Mouse (Mus musculus) intestine, postnatal 0 days (tissue): ENCODE measurements around the gene Bcas3. TPM values are rescaled to one million over a fixed set of nuclear protein-coding genes. Genes with fewer than 3 reads are reported as not detected.

Experiments
- ATAC-seq: fragments of 200-750 bp; cut with Nextera tagmentation; 2 replicates; pipeline ENCODE4 v1.8.0; 2017; ENCODE audit warnings: mild to moderate bottlenecking, moderate TSS enrichment, moderate library complexity
- H3K27ac ChIP-seq: fragments of 300-500 bp; sonication (generic); 2 replicates; pipeline ENCODE4 v1.5.1; 2014; ENCODE audit warnings: mild to moderate bottlenecking, low read depth, low read length, moderate library complexity
- H3K27me3 ChIP-seq: fragments of 300-500 bp; sonication (generic); replicated peaks from 2 replicates; pipeline ENCODE4 v1.6.1; 2014; ENCODE audit warnings: low read length, mixed read lengths; ENCODE audit not compliant: control insufficient read depth, insufficient read depth
- H3K36me3 ChIP-seq: fragments of 300-500 bp; sonication (generic); 2 replicates; pipeline ENCODE4 v1.6.1; 2014; ENCODE audit warnings: mild to moderate bottlenecking, moderate library complexity; ENCODE audit not compliant: control insufficient read depth, insufficient read depth
- H3K4me1 ChIP-seq: fragments of 300-500 bp; sonication (generic); replicated peaks from 2 replicates; pipeline ENCODE4 v1.6.1; 2014; ENCODE audit warnings: antibody characterized with exemption, low read length, mixed read lengths; ENCODE audit not compliant: control insufficient read depth, insufficient read depth
- H3K4me2 ChIP-seq: fragments of 300-500 bp; sonication (generic); replicated peaks from 2 replicates; pipeline ENCODE4 v1.6.1; 2014; ENCODE audit warnings: low read depth, mild to moderate bottlenecking, moderate library complexity
- H3K4me3 ChIP-seq: fragments of 300-500 bp; sonication (generic); 2 replicates; pipeline ENCODE4 v1.5.1; 2014; ENCODE audit warnings: low read depth, low read length
- H3K9ac ChIP-seq: fragments of 300-500 bp; sonication (generic); 2 replicates; pipeline ENCODE4 v1.6.1; 2014; ENCODE audit warnings: mild to moderate bottlenecking, low read depth, low read length
- H3K9me3 ChIP-seq: fragments of 300-500 bp; sonication (generic); 2 replicates; pipeline ENCODE4 v1.6.1; 2016; ENCODE audit warnings: mixed run types; ENCODE audit not compliant: control insufficient read depth
- CTCF ChIP-seq: sonication (generic); IDR thresholded peaks from 2 replicates; pipeline ENCODE4 v1.5.1; 2016; ENCODE audit warnings: low read depth, mild to moderate bottlenecking, control low read depth, antibody characterized with exemption, moderate library complexity
- WGBS: fragments of 180-500 bp; shearing (Covaris S2); extraction: QIAGEN DNeasy Blood & Tissue Kit; methylation state at CpG from one replicate; pipeline ENCODE4 v1.1.7; 2014; 5-methylcytosine and 5-hydroxymethylcytosine counted together
- polyA plus RNA-seq: library from polyadenylated mRNA; unstranded; fragments of >200 nt; fragmentation: Nextera tagmentation; extraction: Ambion mirVana; gene quantifications from 2 replicates; pipeline ENCODE4 v1.2.1, GENCODE M21; 2015

Gene Bcas3
- polyA plus RNA-seq, 1 experiment from 2014 or later, result 17.2 TPM

GRCm38 (mm10) chr11:85719091-85719490 is 366.1 kb downstream of the Bcas3 start:
- TF ChIP-seq CTCF, result no peak

GRCm38 (mm10) chr11:85719766-85720165 is 366.8 kb downstream of the Bcas3 start:
- H3K4me1 ChIP-seq, result peaks cover 3% of the 10 kb centered on the region; the same call in 1 of the 2 replicates
- whole genome bisulfite sequencing, result 39% methylated on average over 7 of the region's 7 CpGs
- no peak for TF ChIP-seq CTCF
- no peaks in the 10 kb centered on the region for H3K9me3 ChIP-seq
- no peak overlapping the region for H3K9ac ChIP-seq
- 0 out of 2 replicates have a peak, but pooled peaks cover 6% of the 10 kb centered on the region for H3K27me3 ChIP-seq
- H3K27ac ChIP-seq, result no peak overlapping the region
- H3K4me3 ChIP-seq, result no peak overlapping the region
- no peak overlapping the region for H3K4me2 ChIP-seq
- no peak for ATAC-seq
- H3K36me3 ChIP-seq, result no peaks in the 10 kb centered on the region

More at GRCm38 (mm10) chr11:85719091-85719490, 366.1 kb downstream of the Bcas3 start:
- 0 out of 2 replicates have a peak, but pooled peaks cover 6% of the 10 kb centered on the region for H3K27me3 ChIP-seq
- no peaks in the 10 kb centered on the region for H3K36me3 ChIP-seq
- H3K27ac ChIP-seq, result no peak overlapping the region
- no peaks in the 10 kb centered on the region for H3K9me3 ChIP-seq
- ATAC-seq, result no peak
- 88% methylated on average over 10 of the region's 10 CpGs for WGBS
- H3K4me3 ChIP-seq, result no peak overlapping the region
- H3K4me2 ChIP-seq, result no peak overlapping the region
- no peak overlapping the region for H3K9ac ChIP-seq
- H3K4me1 ChIP-seq, result peaks cover 3% of the 10 kb centered on the region; the same call in 1 of the 2 replicates

GRCm38 (mm10) chr11:85720269-85720773 is 367.4 kb downstream of the Bcas3 start:
- H3K27me3 ChIP-seq, result 0 out of 2 replicates have a peak, but pooled peaks cover 5% of the 10 kb centered on the region
- whole genome bisulfite sequencing, result 51% methylated on average over 6 of the region's 6 CpGs
- H3K4me1 ChIP-seq, result peaks cover 3% of the 10 kb centered on the region; the same call in 1 of the 2 replicates
- H3K9ac ChIP-seq, result no peak overlapping the region
- TF ChIP-seq CTCF, result no peak
- ATAC-seq, result no peak
- H3K36me3 ChIP-seq, result no peaks in the 10 kb centered on the region
- no peak overlapping the region for H3K4me2 ChIP-seq
- no peak overlapping the region for H3K4me3 ChIP-seq
- no peak overlapping the region for H3K27ac ChIP-seq
- no peaks in the 10 kb centered on the region for H3K9me3 ChIP-seq

GRCm38 (mm10) chr11:85721986-85722385 is 369.0 kb downstream of the Bcas3 start:
- Histone ChIP-seq H3K36me3 (no peaks in the 10 kb centered on the region), H3K9ac (no peak overlapping the region), H3K9me3 (no peaks in the 10 kb centered on the region), H3K27ac (no peak overlapping the region), H3K4me2 (no peak overlapping the region), H3K27me3 (no peaks in the 10 kb centered on the region), H3K4me3 (no peak overlapping the region), H3K4me1 (peaks cover 3% of the 10 kb centered on the region; the same call in 1 of the 2 replicates)
- WGBS, result 91% methylated on average over 4 of the region's 4 CpGs
- ATAC-seq, result no peak
- TF ChIP-seq CTCF, result no peak

- TF ChIP-seq CTCF, result no peak
- H3K36me3 ChIP-seq, result no peaks in the 10 kb centered on the region
- no peak overlapping the region for H3K27ac ChIP-seq
- H3K4me2 ChIP-seq, result no peak overlapping the region
- 76% methylated on average over 6 of the region's 6 CpGs for WGBS
- no peaks in the 10 kb centered on the region for H3K9me3 ChIP-seq
- H3K4me1 ChIP-seq, result peaks cover 3% of the 10 kb centered on the region; the same call in 1 of the 2 replicates
- H3K9ac ChIP-seq, result no peak overlapping the region
- H3K4me3 ChIP-seq, result no peak overlapping the region
- no peak for ATAC-seq
- no peaks in the 10 kb centered on the region for H3K27me3 ChIP-seq
These were observed 371.2 kb downstream of the Bcas3 start for GRCm38 (mm10) chr11:85724159-85724558.

GRCm38 (mm10) chr11:85729725-85730124 is 376.8 kb downstream of the Bcas3 start:
- no peak for ATAC-seq
- H3K36me3 ChIP-seq, result no peaks in the 10 kb centered on the region
- H3K4me2 ChIP-seq, result no peak overlapping the region
- H3K4me1 ChIP-seq, result no peaks in the 10 kb centered on the region
- no peaks in the 10 kb centered on the region for H3K9me3 ChIP-seq
- WGBS, result 88% methylated on average over 2 of the region's 2 CpGs
- H3K27ac ChIP-seq, result no peak overlapping the region
- no peaks in the 10 kb centered on the region for H3K27me3 ChIP-seq
- TF ChIP-seq CTCF, result no peak
- H3K9ac ChIP-seq, result no peak overlapping the region
- no peak overlapping the region for H3K4me3 ChIP-seq
